Mouse (Mus musculus) monocyte, adult 2 months (primary cell): ENCODE measurements around the gene Ric8a.

Experiments used
- DNase-seq, 2 experiments: peaks; one replicate each; pipeline ENCODE4 v3.0.0; 2022; ENCODE audit warnings: low spot score in 2 of 2, low read depth in 1 of 2

Ric8a gene

GRCm38 (mm10) chr7:140856785-140857549 is at the start of gene Ric8a:
Ric8a (plus strand) TSS chr7:140856957.
- DNase-seq = peak; percentile 83 to 86

GRCm38 (mm10) chr7:140810496-140810895 is 46.3 kb upstream of the Ric8a start:
- DNase-seq = no peak

- DNase-seq = no peak
Measured at GRCm38 (mm10) chr7:140811714-140812113, 45.0 kb upstream of the Ric8a start.

GRCm38 (mm10) chr7:140812850-140813249 is 43.9 kb upstream of the Ric8a start:
- DNase-seq = no peak

GRCm38 (mm10) chr7:140820173-140820572 is 36.6 kb upstream of the Ric8a start:
- DNase-seq = no peak

- DNase-seq = no peak
Measured at GRCm38 (mm10) chr7:140821305-140821652, 35.5 kb upstream of the Ric8a start.

GRCm38 (mm10) chr7:140821653-140822329 is 35.0 kb upstream of the Ric8a start, which contains the start of gene Zfp941:
Zfp941 (minus strand) TSS chr7:140822178.
- no peak for DNase-seq

- DNase-seq = no peak
Measured at GRCm38 (mm10) chr7:140822731-140823130, 34.0 kb upstream of the Ric8a start.

- DNase-seq = no peak
Measured at GRCm38 (mm10) chr7:140828171-140828881, 28.4 kb upstream of the Ric8a start.

- no peak for DNase-seq
Measured at GRCm38 (mm10) chr7:140831447-140831846, 25.3 kb upstream of the Ric8a start.

- DNase-seq = no peak
Measured at GRCm38 (mm10) chr7:140833341-140833740, 23.4 kb upstream of the Ric8a start.

- DNase-seq = no peak
Measured at GRCm38 (mm10) chr7:140834968-140835757, 21.6 kb upstream of the Ric8a start, which contains the start of gene Urah. Urah (plus strand) TSS chr7:140835018.

GRCm38 (mm10) chr7:140835758-140836087 is 21.0 kb upstream of the Ric8a start:
- DNase-seq = no peak

- DNase-seq = no peak
Measured at GRCm38 (mm10) chr7:140836243-140837115, 20.3 kb upstream of the Ric8a start.

- no peak for DNase-seq
Measured at GRCm38 (mm10) chr7:140839556-140839955, 17.2 kb upstream of the Ric8a start.

GRCm38 (mm10) chr7:140840750-140841735 is 15.7 kb upstream of the Ric8a start:
- DNase-seq = no peak

GRCm38 (mm10) chr7:140843806-140844205 is 13.0 kb upstream of the Ric8a start:
- DNase-seq = no peak

- peak; percentile 66 to 83 for DNase-seq
Measured at GRCm38 (mm10) chr7:140844905-140845665, 11.7 kb upstream of the Ric8a start, which contains the start of gene Scgb1c1. Scgb1c1 (plus strand) TSS chr7:140845547.
